Mouse (Mus musculus) spleen, postnatal 36 days (tissue): ENCODE results near the gene Gtf2h1.

Experiments
- DNase-seq, 2 experiments: peaks; one replicate each; pipeline ENCODE4 v3.0.0; 2022; ENCODE audit warnings: low spot score in 2 of 2, mixed read lengths in 1 of 2

The Gtf2h1 gene

GRCm38 (mm10) chr7:46851026-46851425 lies 55.1 kb downstream of the Gtf2h1 start:
- no peak for DNase-seq

GRCm38 (mm10) chr7:46852666-46853065 lies 56.8 kb downstream of the Gtf2h1 start:
- DNase-seq, result no peak

GRCm38 (mm10) chr7:46853365-46853764 lies 57.5 kb downstream of the Gtf2h1 start:
- DNase-seq, result no peak

GRCm38 (mm10) chr7:46855866-46856560 lies 60.1 kb downstream of the Gtf2h1 start:
- DNase-seq, result no peak

- no peak for DNase-seq
Measured at GRCm38 (mm10) chr7:46857436-46857835, 61.5 kb downstream of the Gtf2h1 start.

- DNase-seq, result no peak
Measured at GRCm38 (mm10) chr7:46859031-46859430, 63.1 kb downstream of the Gtf2h1 start.

GRCm38 (mm10) chr7:46860996-46861395 lies 65.1 kb downstream of the Gtf2h1 start, which contains the start of gene Ldhc:
Gene Ldhc (plus strand): TSS chr7:46861203.
- no peak for DNase-seq

- no peak for DNase-seq
Measured at GRCm38 (mm10) chr7:46871988-46872387, 76.1 kb downstream of the Gtf2h1 start.
